Mouse (Mus musculus) MEL (cell line): ENCODE results near the gene Acin1.

ENCODE experiments used
- CHD1 ChIP-seq: IDR thresholded peaks from 2 replicates; pipeline ENCODE4 v1.6.1; 2012; ENCODE audit warnings: low read depth, mild to moderate bottlenecking, inconsistent platforms, low read length, improper control_type of control experiment
- CHD2 ChIP-seq: IDR thresholded peaks from 2 replicates; pipeline ENCODE4 v1.6.1; 2011; ENCODE audit warnings: low read length, improper control_type of control experiment
- CTCF ChIP-seq, 3 experiments: IDR thresholded peaks in 2 of 3; conservative IDR thresholded peaks in 1 of 3; 2 replicates each; pipeline ENCODE4 v1.5.1; 2011 to 2012; ENCODE audit warnings: low read length in 3 of 3, low read depth in 2 of 3, mild to moderate bottlenecking in 2 of 3, improper control_type of control experiment in 1 of 3, inconsistent platforms in 1 of 3, mixed read lengths in 1 of 3, moderate library complexity in 1 of 3; ENCODE audit not compliant: control insufficient read depth in 1 of 3, insufficient read depth in 1 of 3, poor library complexity in 1 of 3, severe bottlenecking in 1 of 3
- EP300 ChIP-seq, 2 experiments: IDR thresholded peaks; 2 replicates each; pipeline ENCODE4 v1.6.1; 2011; ENCODE audit warnings: improper control_type of control experiment in 2 of 2, low read length in 2 of 2, low read depth in 1 of 2, mild to moderate bottlenecking in 1 of 2
- GATA1 ChIP-seq: IDR thresholded peaks from 2 replicates; pipeline ENCODE4 v1.6.1; 2011; ENCODE audit warnings: low read depth, low read length, improper control_type of control experiment
- NELFE ChIP-seq: IDR thresholded peaks from 2 replicates; pipeline ENCODE4 v1.6.1; 2011; ENCODE audit warnings: low read depth, low read length, improper control_type of control experiment
- POLR2A ChIP-seq, 2 experiments: IDR thresholded peaks; 2 replicates each; pipeline ENCODE4 v1.6.1; 2011 to 2012; ENCODE audit warnings: low read length in 2 of 2, mild to moderate bottlenecking in 2 of 2, control low read depth in 1 of 2, improper control_type of control experiment in 1 of 2, low read depth in 1 of 2, moderate library complexity in 1 of 2; ENCODE audit not compliant: control insufficient read depth in 1 of 2, insufficient read depth in 1 of 2, poor library complexity in 1 of 2
- USF1 ChIP-seq: IDR thresholded peaks from 2 replicates; pipeline ENCODE4 v1.6.1; 2014; ENCODE audit warnings: low read depth, mild to moderate bottlenecking, inconsistent platforms, low read length, improper control_type of control experiment, moderate library complexity

DNA sequence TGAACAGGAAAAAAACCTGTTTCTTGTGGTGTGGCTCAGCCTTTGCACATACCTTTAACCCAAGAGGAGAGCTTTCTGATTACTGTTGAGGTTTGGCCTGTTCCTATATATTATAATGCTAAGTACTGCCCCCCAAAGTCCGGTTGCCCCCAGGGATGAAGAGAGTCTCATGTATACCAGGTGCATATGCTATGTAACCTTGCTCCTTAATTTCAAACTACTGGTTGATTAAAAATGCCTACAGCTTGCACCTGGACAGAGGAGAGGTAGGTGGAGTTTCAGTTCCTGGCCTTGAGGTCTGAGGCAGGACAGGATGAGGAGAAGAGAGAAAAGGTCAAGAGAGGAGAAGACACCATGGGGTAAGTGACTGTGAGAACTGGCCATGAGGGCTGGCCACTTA, 65.6 kb downstream of the Acin1 start, which contains the start of gene Psmb11:
- TF ChIP-seq POLR2A (IDR thresholded peaks at IDR 0.05; ENCODE audit: control insufficient read depth in 1 of 2, insufficient read depth in 1 of 2, low read depth in 1 of 2, low read length in 2 of 2, poor library complexity in 1 of 2): no peak
- TF ChIP-seq CTCF (IDR thresholded peaks at IDR 0.05 in 2 of 3, conservative IDR thresholded peaks at IDR 0.05 in 1 of 3; ENCODE audit: control insufficient read depth in 1 of 3, insufficient read depth in 1 of 3, low read depth in 2 of 3, low read length in 3 of 3, poor library complexity in 1 of 3, severe bottlenecking in 1 of 3): no peak
- no peak for TF ChIP-seq GATA1
- TF ChIP-seq CHD1: no peak
- TF ChIP-seq USF1: no peak
- TF ChIP-seq NELFE: no peak
- TF ChIP-seq EP300 (IDR thresholded peaks at IDR 0.05; ENCODE audit: low read depth in 1 of 2, low read length in 2 of 2): no peak
- TF ChIP-seq CHD2: no peak
